Mouse (Mus musculus): ENCODE data around the gene Cox8b. TPM values are rescaled to one million over a fixed set of nuclear protein-coding genes. Genes with fewer than 3 reads are reported as not detected.
A peak's percentile ranks its signal among the peaks of the same experiment; 100 is the strongest.

Cox8b gene
- polyA plus RNA-seq (2016; fragmentation: Nextera tagmentation; extraction: Ambion mirVana): not detected in 2 replicates

DNA sequence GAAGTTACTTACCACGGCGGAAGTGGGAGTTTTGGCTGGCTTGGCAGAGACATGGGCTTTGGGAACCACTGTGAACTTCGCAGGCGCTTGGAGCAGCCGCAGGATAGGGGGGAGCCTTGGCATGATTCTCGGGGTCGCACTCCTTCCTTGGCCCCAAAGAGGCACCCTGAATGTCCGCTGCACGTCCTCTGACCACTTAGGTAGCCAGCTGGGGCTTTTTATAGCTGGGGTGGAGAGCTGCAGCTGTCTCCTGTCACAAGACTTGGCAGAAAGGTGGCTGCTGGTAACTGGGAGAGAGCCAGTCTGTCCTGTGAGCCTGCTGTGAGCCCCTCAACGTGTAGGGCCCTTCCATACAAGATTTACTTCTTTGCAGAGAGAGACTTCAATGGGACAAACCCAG lies at the start of gene Cox8b:
Gene Cox8b, minus strand, starts transcription at position 227 of the 400 bp plus-strand sequence.
- Histone ChIP-seq H3K4me2 (no peak within 1 kb of the TSS), H3K27ac (no peak within 1 kb of the TSS), H3K9me3 (no peaks in the 10 kb centered on the region), H3K9ac (no peak within 1 kb of the TSS), H3K4me3 (replicated peaks) (no peak within 1 kb of the TSS), H3K4me1 (no peaks in the 10 kb centered on the region), H3K27me3 (no peaks in the 10 kb centered on the region), H3K36me3 (replicated peaks) (peaks cover 39% of the 10 kb centered on the region)
- 87% methylated on average over 10 of the region's 10 CpGs for WGBS
- ATAC-seq (ENCODE audit: low FRiP score): no peak

DNA sequence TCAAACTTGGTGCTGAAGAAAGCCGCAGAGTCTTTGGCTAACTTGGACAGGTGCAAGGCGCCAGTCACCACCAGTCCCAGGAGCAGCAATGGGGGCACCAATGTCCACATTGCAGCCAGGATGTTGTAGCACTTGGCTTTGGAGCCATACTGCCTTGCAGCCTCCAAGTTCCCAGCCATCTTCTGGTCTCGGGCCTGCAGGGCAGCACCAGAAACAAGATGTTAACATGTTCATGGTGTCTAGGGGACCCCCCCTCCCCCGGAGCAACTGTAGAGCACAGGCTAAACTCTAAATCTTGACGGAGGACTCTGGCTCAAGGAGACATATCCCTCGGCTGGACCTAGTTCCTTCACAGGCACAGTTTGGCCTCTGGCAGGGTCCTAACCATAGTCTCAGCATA lies 49.0 kb upstream of the Cox8b start:
- 92% methylated on average over 6 of the region's 6 CpGs for WGBS
- no peaks in the 10 kb centered on the region for H3K27me3 ChIP-seq
- H3K4me1 ChIP-seq: peaks cover 19% of the 10 kb centered on the region
- H3K27ac ChIP-seq: no peak overlapping the region
- H3K36me3 ChIP-seq (replicated peaks): peaks cover 14% of the 10 kb centered on the region; the same call in 1 of the 2 replicates
- no peak overlapping the region for H3K4me2 ChIP-seq
- no peak overlapping the region for H3K9ac ChIP-seq
- H3K4me3 ChIP-seq (replicated peaks): no peak overlapping the region
- no peak for ATAC-seq (ENCODE audit: low FRiP score)
- no peaks in the 10 kb centered on the region for H3K9me3 ChIP-seq

DNA sequence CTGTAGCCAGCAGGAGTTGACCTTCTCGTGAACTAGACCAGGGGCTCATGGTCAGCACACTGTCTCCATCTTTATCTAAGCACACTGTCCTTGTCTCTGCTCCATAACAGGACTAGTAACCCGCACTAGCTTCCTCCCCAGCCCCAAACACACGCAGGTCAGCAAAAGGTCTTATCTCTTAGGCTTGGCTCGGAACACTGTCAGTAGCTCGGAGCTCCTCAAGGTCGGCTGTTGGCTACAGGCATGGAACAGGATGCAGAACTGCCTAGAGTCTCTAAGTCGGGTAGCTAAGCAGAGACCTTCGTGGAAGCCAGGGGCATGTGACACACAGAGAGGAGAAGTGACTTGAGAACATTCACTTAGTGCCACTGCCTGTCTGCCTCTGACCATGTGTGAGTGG lies 47.9 kb upstream of the Cox8b start:
- Histone ChIP-seq H3K9ac (no peak overlapping the region), H3K27ac (no peak overlapping the region), H3K36me3 (replicated peaks) (peaks cover 14% of the 10 kb centered on the region; the same call in 1 of the 2 replicates), H3K4me3 (replicated peaks) (no peak overlapping the region), H3K9me3 (no peaks in the 10 kb centered on the region), H3K4me2 (no peak overlapping the region), H3K4me1 (peaks cover 15% of the 10 kb centered on the region), H3K27me3 (no peaks in the 10 kb centered on the region)
- WGBS: 92% methylated on average over 8 of the region's 8 CpGs
- ATAC-seq (ENCODE audit: low FRiP score): no peak

DNA sequence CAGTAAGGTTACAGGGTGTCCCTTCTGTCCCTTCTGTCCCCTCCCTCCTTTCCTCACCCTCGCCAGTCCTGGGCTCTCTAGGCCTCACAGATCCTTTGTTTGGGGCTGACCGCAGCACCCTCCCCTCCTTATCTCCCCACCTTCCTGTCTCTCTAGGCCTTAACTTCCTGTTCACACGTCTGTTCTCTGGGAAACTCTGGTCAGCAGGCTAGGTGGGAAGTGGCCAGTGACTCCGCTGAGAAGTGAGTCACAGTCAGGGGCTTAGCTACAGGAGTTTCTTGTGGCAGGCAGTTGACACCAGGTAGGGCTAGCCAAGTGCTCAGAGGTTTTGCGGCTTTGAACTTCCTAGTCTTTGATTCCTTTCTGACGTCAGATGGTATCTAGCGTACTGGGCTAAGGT lies 46.7 kb upstream of the Cox8b start:
- H3K4me2 ChIP-seq: no peak overlapping the region
- WGBS: 78% methylated on average over 7 of the region's 7 CpGs
- no peaks in the 10 kb centered on the region for H3K9me3 ChIP-seq
- peaks cover 20% of the 10 kb centered on the region for H3K4me1 ChIP-seq
- peaks cover 14% of the 10 kb centered on the region; the same call in 1 of the 2 replicates for H3K36me3 ChIP-seq (replicated peaks)
- no peak overlapping the region for H3K27ac ChIP-seq
- no peak overlapping the region for H3K4me3 ChIP-seq (replicated peaks)
- no peak overlapping the region for H3K9ac ChIP-seq
- 0 out of 2 replicates have a peak, but pooled peaks cover 4% of the 10 kb centered on the region for H3K27me3 ChIP-seq
- no peak for ATAC-seq (ENCODE audit: low FRiP score)

DNA sequence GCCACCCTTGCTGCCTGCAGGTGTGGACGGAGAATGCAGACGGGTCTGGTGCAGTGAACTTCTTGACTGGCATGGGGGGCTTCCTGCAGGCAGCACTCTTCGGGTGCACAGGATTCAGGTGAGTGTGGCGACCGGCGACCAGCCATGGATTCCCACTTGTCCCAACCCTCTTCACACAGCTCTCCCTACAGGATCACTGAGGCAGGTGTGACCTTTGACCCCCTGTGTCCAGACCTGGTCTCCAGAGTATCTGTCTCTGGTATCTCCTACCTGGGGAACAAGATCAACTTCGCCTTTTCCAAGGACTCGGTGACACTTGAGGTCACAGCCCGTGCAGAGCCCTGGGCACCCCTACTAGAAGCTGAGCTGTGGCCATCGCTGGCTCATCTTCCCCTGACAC lies 46.1 kb upstream of the Cox8b start:
- no peak for ATAC-seq (ENCODE audit: low FRiP score)
- Histone ChIP-seq H3K9me3 (no peaks in the 10 kb centered on the region), H3K4me1 (peaks cover 24% of the 10 kb centered on the region), H3K36me3 (replicated peaks) (peaks cover 14% of the 10 kb centered on the region; the same call in 1 of the 2 replicates), H3K9ac (no peak overlapping the region), H3K4me2 (no peak overlapping the region), H3K27ac (no peak overlapping the region), H3K27me3 (0 out of 2 replicates have a peak, but pooled peaks cover 4% of the 10 kb centered on the region), H3K4me3 (replicated peaks) (no peak overlapping the region)
- 95% methylated on average over 10 of the region's 10 CpGs for WGBS

DNA sequence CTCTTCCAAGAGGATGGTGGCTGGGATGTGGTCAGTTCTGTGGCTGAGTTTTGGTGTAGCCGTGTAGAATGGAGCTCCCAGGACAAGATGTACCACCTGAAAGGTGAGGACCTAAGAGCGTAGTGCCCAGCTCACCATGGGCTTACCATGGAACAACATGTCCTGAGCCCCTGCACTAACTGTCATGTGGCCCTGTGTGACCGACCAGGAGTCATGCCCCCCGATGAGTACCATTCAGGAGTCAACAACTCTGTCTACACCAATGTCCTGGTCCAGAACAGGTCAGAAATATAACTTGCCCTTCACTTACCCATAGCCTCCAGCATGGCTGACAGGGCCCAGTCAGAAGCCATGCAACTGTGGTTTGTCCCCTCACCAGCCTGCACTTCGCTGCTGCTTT lies 45.0 kb upstream of the Cox8b start:
- no peak overlapping the region for H3K27ac ChIP-seq
- H3K4me1 ChIP-seq: peaks cover 13% of the 10 kb centered on the region
- no peak overlapping the region for H3K4me3 ChIP-seq (replicated peaks)
- no peaks in the 10 kb centered on the region for H3K9me3 ChIP-seq
- no peak for ATAC-seq (ENCODE audit: low FRiP score)
- WGBS: 94% methylated on average over 5 of the region's 5 CpGs
- H3K4me2 ChIP-seq: no peak overlapping the region
- H3K36me3 ChIP-seq (replicated peaks): peaks cover 14% of the 10 kb centered on the region; the same call in 1 of the 2 replicates
- H3K27me3 ChIP-seq: 0 out of 2 replicates have a peak, but pooled peaks cover 4% of the 10 kb centered on the region
- no peak overlapping the region for H3K9ac ChIP-seq

GRCm38 (mm10) chr7:140944236-140944635 lies 44.0 kb upstream of the Cox8b start:
- H3K4me3 ChIP-seq (replicated peaks): no peak overlapping the region
- 94% methylated on average over 7 of the region's 7 CpGs for WGBS
- H3K9me3 ChIP-seq: no peaks in the 10 kb centered on the region
- H3K27me3 ChIP-seq: peaks cover 4% of the 10 kb centered on the region; the same call in 1 of the 2 replicates
- no peak overlapping the region for H3K4me2 ChIP-seq
- no peak for ATAC-seq (ENCODE audit: low FRiP score)
- H3K27ac ChIP-seq: no peak overlapping the region
- H3K9ac ChIP-seq: no peak overlapping the region
- H3K4me1 ChIP-seq: peaks cover 16% of the 10 kb centered on the region
- peaks cover 14% of the 10 kb centered on the region; the same call in 1 of the 2 replicates for H3K36me3 ChIP-seq (replicated peaks)

DNA sequence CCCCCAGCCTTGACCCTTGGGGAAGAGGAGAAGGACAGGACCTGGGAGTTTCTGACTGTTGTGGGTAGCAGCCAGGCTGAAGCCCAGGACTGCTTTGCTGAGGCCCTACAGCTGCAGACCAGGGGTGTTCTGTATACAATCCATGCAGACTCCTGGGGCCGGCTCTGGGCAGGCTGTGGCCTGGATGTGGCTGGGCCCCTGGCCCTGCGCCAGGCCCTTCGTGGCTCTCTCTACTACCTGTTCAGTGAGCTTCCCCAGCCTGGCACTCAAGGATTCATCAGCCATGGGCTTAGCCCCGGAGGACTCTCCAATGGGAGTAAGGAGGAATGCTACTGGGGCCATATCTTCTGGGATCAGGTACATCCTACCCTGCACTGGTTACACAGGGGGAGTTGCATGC lies 43.1 kb upstream of the Cox8b start:
- H3K9ac ChIP-seq: no peak overlapping the region
- no peak overlapping the region for H3K4me2 ChIP-seq
- H3K4me1 ChIP-seq: peaks cover 16% of the 10 kb centered on the region
- H3K9me3 ChIP-seq: no peaks in the 10 kb centered on the region
- no peak overlapping the region for H3K4me3 ChIP-seq (replicated peaks)
- ATAC-seq (ENCODE audit: low FRiP score): no peak
- no peak overlapping the region for H3K27ac ChIP-seq
- peaks cover 14% of the 10 kb centered on the region; the same call in 1 of the 2 replicates for H3K36me3 ChIP-seq (replicated peaks)
- peaks cover 4% of the 10 kb centered on the region; the same call in 1 of the 2 replicates for H3K27me3 ChIP-seq
- 90% methylated on average over 4 of the region's 4 CpGs for WGBS

DNA sequence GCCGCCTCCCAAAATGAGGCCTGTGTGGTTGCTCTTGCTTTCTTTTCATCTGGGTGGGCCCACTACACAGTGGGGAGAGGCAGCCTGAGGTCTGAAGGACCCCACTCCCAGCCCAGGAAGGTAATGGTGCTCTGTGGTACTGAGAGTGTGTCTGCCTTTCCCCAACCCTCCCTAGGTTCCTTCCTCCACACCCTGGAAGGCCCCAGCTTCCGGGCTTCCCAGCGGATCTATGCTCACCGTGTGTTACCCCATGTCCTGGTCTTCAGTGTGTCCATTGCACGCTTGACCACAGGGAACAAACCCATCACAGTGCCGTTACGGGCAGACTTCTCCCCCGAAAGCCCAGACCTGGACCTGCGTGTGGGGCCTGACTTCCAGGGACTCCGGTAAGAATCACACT lies 42.6 kb upstream of the Cox8b start:
- Histone ChIP-seq H3K36me3 (replicated peaks) (peaks cover 8% of the 10 kb centered on the region; the same call in 1 of the 2 replicates), H3K27me3 (peaks cover 4% of the 10 kb centered on the region; the same call in 1 of the 2 replicates), H3K9ac (no peak overlapping the region), H3K4me1 (peaks cover 16% of the 10 kb centered on the region), H3K9me3 (no peaks in the 10 kb centered on the region), H3K4me3 (replicated peaks) (no peak overlapping the region), H3K4me2 (no peak overlapping the region), H3K27ac (no peak overlapping the region)
- ATAC-seq (ENCODE audit: low FRiP score): no peak
- 89% methylated on average over 10 of the region's 10 CpGs for WGBS

DNA sequence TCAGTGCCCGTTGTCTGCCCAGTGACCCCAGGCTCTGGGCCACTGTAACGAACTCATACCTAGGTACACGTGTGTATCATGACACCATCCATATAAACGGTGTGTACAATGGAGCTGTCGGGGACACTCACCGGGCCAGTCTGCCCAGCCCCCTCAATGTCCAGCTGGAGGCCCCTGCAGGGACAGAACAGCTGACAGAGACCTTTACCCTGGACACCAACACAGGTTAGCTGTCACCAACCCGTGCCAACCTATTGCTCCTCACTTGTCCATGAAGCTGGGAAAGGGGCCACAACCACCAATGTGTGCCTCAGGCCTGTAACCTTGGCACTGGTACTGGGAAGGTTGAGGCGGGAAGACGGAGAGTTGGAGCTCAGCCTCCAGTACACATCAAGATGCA lies 42.1 kb upstream of the Cox8b start:
- Histone ChIP-seq H3K4me1 (peaks cover 16% of the 10 kb centered on the region), H3K27ac (no peak overlapping the region), H3K9me3 (no peaks in the 10 kb centered on the region), H3K4me3 (replicated peaks) (peak overlapping the region; percentile 48), H3K9ac (peak overlapping the region; percentile 69), H3K36me3 (replicated peaks) (peaks cover 8% of the 10 kb centered on the region; the same call in 1 of the 2 replicates), H3K27me3 (peaks cover 4% of the 10 kb centered on the region; the same call in 1 of the 2 replicates), H3K4me2 (peak overlapping the region; percentile 65)
- no peak for ATAC-seq (ENCODE audit: low FRiP score)
- 65% methylated on average over 9 of the region's 9 CpGs for WGBS

DNA sequence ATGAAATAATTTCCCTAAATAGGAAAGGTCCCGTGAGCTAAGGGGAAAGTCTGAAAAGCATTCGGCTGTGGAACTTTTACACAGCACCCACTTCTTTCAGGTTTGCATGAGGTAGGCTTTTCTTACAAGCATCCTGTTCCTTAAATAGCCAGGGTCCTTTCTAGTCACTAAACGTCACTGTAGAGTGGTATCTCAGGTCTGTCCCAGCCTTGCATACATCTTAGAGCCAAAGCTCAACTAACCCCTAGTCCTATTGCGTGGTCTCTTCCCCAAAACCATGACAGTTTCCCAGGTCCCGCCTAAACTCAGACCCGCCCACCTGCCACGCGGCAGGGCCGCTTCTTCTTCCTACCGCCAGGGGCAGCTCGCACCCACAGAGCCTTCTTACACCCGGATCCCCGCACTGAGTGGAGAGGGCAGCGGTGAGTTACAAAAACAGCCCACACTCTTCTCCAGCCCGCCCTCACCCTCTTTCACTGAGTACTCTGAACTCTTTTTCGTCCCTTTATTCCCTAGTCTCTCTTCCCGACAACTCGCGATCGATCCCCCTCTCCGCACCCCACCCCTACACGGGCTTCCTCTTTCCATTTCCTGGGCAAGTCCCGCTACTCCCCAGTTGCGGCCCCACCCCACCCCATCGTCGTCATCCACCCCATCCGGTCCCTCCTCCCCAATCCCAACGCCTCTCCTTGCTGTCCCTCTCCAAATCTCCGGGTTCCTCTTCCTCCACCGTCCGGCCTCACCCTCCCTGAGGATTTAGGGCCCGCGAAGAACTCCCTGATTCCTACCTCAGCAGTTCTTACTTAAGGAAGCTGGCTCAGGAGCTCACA lies 41.2 kb upstream of the Cox8b start, which contains the start of gene Pgghg:
Gene Pgghg, plus strand, starts transcription at position 170 of the 830 bp plus-strand sequence.
- WGBS: 5% methylated on average over 33 of the region's 33 CpGs
- Histone ChIP-seq H3K9ac (peak within 1 kb of the TSS; percentile 69), H3K9me3 (no peaks in the 10 kb centered on the region), H3K36me3 (replicated peaks) (peaks cover 5% of the 10 kb centered on the region; the same call in 1 of the 2 replicates), H3K27ac (no peak within 1 kb of the TSS; the same call in 1 of the 2 replicates), H3K4me3 (replicated peaks) (peak within 1 kb of the TSS; percentile 48), H3K4me1 (peaks cover 16% of the 10 kb centered on the region), H3K27me3 (peaks cover 4% of the 10 kb centered on the region; the same call in 1 of the 2 replicates), H3K4me2 (peak within 1 kb of the TSS; percentile 65)
- ATAC-seq (ENCODE audit: low FRiP score): peak; percentile 89

DNA sequence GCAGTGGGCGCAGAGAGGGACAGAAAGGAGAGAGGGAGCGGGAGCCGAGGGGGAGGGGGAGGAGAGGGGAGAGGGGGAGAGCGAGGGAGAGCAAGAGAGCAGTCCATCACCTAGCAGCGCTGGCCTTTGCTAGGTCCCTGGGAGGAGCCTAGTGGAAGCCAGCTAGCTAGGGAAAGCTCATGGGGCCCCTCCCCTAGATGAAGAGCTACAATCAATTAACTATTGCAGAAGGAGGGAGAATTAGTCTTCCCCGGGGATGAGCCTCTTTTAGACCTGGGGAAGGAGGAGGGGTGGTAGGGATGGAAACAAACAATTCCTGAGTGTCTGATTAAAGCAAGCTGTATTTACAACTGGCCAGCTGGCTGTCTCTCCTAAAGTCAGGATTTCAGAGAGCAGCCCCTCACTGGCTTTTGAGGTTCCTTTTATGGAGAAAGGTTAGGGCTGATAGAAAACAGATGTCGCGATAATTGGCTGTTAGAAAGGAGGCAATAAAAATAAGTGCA lies 39.5 kb upstream of the Cox8b start:
- H3K9ac ChIP-seq: no peak overlapping the region
- H3K9me3 ChIP-seq: no peaks in the 10 kb centered on the region
- H3K27me3 ChIP-seq: peaks cover 4% of the 10 kb centered on the region; the same call in 1 of the 2 replicates
- H3K4me2 ChIP-seq: no peak overlapping the region
- H3K27ac ChIP-seq: no peak overlapping the region
- no peaks in the 10 kb centered on the region; the same call in 1 of the 2 replicates for H3K36me3 ChIP-seq (replicated peaks)
- WGBS: 13% methylated on average over 8 of the region's 8 CpGs
- ATAC-seq (ENCODE audit: low FRiP score): no peak
- H3K4me1 ChIP-seq: peaks cover 16% of the 10 kb centered on the region
- H3K4me3 ChIP-seq (replicated peaks): no peak overlapping the region

All from forebrain, embryonic 12.5 days (tissue).